Mouse (Mus musculus) intestine, postnatal 0 days (tissue): ENCODE results near the gene Hjurp. TPM values are rescaled to one million over a fixed set of nuclear protein-coding genes. Genes with fewer than 3 reads are reported as not detected.

Experiments used
- ATAC-seq: fragments of 200-750 bp; cut with Nextera tagmentation; 2 replicates; pipeline ENCODE4 v1.8.0; 2017; ENCODE audit warnings: mild to moderate bottlenecking, moderate TSS enrichment, moderate library complexity
- H3K27ac ChIP-seq: fragments of 300-500 bp; sonication (generic); 2 replicates; pipeline ENCODE4 v1.5.1; 2014; ENCODE audit warnings: mild to moderate bottlenecking, low read depth, low read length, moderate library complexity
- H3K27me3 ChIP-seq: fragments of 300-500 bp; sonication (generic); replicated peaks from 2 replicates; pipeline ENCODE4 v1.6.1; 2014; ENCODE audit warnings: low read length, mixed read lengths; ENCODE audit not compliant: control insufficient read depth, insufficient read depth
- H3K36me3 ChIP-seq: fragments of 300-500 bp; sonication (generic); 2 replicates; pipeline ENCODE4 v1.6.1; 2014; ENCODE audit warnings: mild to moderate bottlenecking, moderate library complexity; ENCODE audit not compliant: control insufficient read depth, insufficient read depth
- H3K4me1 ChIP-seq: fragments of 300-500 bp; sonication (generic); replicated peaks from 2 replicates; pipeline ENCODE4 v1.6.1; 2014; ENCODE audit warnings: antibody characterized with exemption, low read length, mixed read lengths; ENCODE audit not compliant: control insufficient read depth, insufficient read depth
- H3K4me2 ChIP-seq: fragments of 300-500 bp; sonication (generic); replicated peaks from 2 replicates; pipeline ENCODE4 v1.6.1; 2014; ENCODE audit warnings: low read depth, mild to moderate bottlenecking, moderate library complexity
- H3K4me3 ChIP-seq: fragments of 300-500 bp; sonication (generic); 2 replicates; pipeline ENCODE4 v1.5.1; 2014; ENCODE audit warnings: low read depth, low read length
- H3K9ac ChIP-seq: fragments of 300-500 bp; sonication (generic); 2 replicates; pipeline ENCODE4 v1.6.1; 2014; ENCODE audit warnings: mild to moderate bottlenecking, low read depth, low read length
- H3K9me3 ChIP-seq: fragments of 300-500 bp; sonication (generic); 2 replicates; pipeline ENCODE4 v1.6.1; 2016; ENCODE audit warnings: mixed run types; ENCODE audit not compliant: control insufficient read depth
- CTCF ChIP-seq: sonication (generic); IDR thresholded peaks from 2 replicates; pipeline ENCODE4 v1.5.1; 2016; ENCODE audit warnings: low read depth, mild to moderate bottlenecking, control low read depth, antibody characterized with exemption, moderate library complexity
- WGBS: fragments of 180-500 bp; shearing (Covaris S2); extraction: QIAGEN DNeasy Blood & Tissue Kit; methylation state at CpG from one replicate; pipeline ENCODE4 v1.1.7; 2014; 5-methylcytosine and 5-hydroxymethylcytosine counted together
- polyA plus RNA-seq: library from polyadenylated mRNA; unstranded; fragments of >200 nt; fragmentation: Nextera tagmentation; extraction: Ambion mirVana; gene quantifications from 2 replicates; pipeline ENCODE4 v1.2.1, GENCODE M21; 2015

The Hjurp gene
- polyA plus RNA-seq, 1 experiment from 2014 or later = 29.1 TPM

DNA sequence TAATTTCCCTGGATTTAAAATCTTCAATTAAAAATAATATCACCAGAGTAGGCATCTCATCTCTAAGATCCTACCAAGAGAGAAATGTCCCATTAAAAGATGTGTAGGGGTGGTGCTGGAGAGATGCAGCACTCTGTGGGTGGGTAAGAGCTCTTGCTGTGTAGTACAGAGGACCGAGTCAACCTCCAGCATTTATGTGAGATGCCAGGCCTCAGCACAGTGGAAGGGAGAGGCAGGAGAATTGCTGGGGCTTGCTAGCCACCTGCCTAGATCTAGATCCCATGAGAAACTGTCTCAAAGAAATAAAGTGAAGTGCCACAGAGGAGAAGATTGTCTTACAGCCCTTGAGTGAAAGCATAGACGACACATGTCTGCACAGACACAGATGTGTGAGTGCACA is 60.9 kb downstream of the Hjurp start:
- no peak for TF ChIP-seq CTCF
- WGBS = 59% methylated on average over 2 of the region's 2 CpGs
- Histone ChIP-seq H3K9ac (no peak overlapping the region), H3K27ac (no peak overlapping the region), H3K4me3 (no peak overlapping the region), H3K4me1 (no peaks in the 10 kb centered on the region), H3K36me3 (no peaks in the 10 kb centered on the region), H3K27me3 (no peaks in the 10 kb centered on the region), H3K4me2 (no peak overlapping the region), H3K9me3 (peaks cover 50% of the 10 kb centered on the region)
- ATAC-seq = no peak

DNA sequence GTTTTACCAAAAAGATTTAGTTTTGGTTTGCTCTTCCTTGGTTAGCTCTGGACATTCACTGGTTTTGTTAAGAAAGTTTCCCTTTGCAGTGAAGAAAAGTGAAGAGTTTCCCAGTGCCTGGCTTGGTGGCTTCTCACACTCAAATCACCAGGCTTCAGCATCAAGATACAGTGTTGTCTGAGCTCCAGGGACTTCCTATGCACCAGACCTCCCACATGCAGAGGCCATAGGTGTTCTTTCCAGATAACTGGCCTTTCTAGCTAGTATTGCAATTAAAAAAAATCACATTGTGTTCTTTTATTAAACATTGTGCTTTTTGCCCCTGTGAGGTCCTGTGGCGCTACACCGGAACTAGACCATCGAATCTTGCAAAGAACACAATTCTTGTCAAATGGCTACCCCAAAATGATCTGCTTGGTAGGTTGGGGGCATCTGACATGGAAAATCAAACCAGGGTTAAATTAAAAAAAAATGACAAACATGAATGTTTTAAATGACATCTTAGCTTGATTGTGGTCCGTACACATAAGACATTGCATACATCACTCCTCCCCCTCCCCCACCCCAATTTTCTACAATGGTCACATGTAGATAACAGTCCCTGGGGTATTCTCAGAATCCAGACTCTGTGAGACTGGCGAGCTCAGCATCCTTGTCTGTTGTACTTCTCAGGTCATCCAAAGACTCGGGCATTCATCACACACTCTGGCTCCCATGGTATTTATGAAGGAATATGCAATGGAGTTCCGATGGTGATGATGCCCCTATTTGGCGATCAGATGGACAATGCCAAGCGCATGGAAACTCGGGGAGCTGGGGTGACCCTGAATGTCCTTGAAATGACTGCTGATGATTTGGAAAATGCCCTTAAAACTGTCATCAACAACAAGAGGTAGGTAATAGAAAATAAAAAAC is 61.7 kb downstream of the Hjurp start:
- WGBS = 70% methylated on average over 10 of the region's 10 CpGs
- Histone ChIP-seq H3K9me3 (peaks cover 52% of the 10 kb centered on the region), H3K9ac (no peak overlapping the region), H3K4me1 (no peaks in the 10 kb centered on the region), H3K36me3 (no peaks in the 10 kb centered on the region), H3K27me3 (no peaks in the 10 kb centered on the region), H3K4me3 (no peak overlapping the region), H3K27ac (no peak overlapping the region), H3K4me2 (no peak overlapping the region)
- no peak for ATAC-seq
- no peak for TF ChIP-seq CTCF

DNA sequence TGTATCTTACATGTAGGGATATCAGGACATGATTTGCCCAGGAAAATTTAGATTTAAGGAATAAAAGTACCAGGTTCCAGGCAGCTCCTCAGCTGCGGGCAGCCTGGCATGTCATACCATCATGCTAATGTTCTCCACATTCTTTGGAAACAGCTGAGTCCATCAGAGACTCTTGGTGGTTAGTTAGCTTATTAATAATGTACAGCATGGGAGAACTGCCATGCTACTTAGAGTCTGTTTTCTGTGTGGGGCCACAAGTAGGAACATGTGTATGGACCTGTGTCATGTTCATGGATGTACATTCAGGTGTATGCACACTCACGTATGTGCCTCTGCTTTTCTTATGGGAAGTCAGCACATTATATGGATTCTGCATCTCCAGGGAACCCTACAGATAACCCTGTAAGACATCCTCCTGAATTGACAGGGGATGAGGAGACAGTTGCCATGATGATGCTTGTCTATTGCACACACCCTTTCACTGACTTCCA is 62.9 kb downstream of the Hjurp start:
- Histone ChIP-seq H3K27ac (no peak overlapping the region), H3K9me3 (peaks cover 52% of the 10 kb centered on the region), H3K9ac (no peak overlapping the region), H3K27me3 (no peaks in the 10 kb centered on the region), H3K4me2 (peak overlapping the region; percentile 9), H3K4me1 (no peaks in the 10 kb centered on the region), H3K4me3 (no peak overlapping the region), H3K36me3 (no peaks in the 10 kb centered on the region)
- no peak for TF ChIP-seq CTCF
- no peak for ATAC-seq
- 80% methylated on average over 2 of the region's 2 CpGs for WGBS

GRCm38 (mm10) chr1:88213766-88214461 is 63.5 kb downstream of the Hjurp start:
- Histone ChIP-seq H3K27ac (peak overlapping the region; percentile 15), H3K4me2 (peak overlapping the region; percentile 9), H3K9me3 (peaks cover 52% of the 10 kb centered on the region), H3K4me1 (no peaks in the 10 kb centered on the region), H3K36me3 (no peaks in the 10 kb centered on the region), H3K9ac (no peak overlapping the region), H3K27me3 (no peaks in the 10 kb centered on the region), H3K4me3 (0 out of 2 replicates have a peak overlapping the region, but pooled peaks have one; percentile 0)
- WGBS = 70% methylated on average over 2 of the region's 2 CpGs
- ATAC-seq = peak; percentile 76
- no peak for TF ChIP-seq CTCF

DNA sequence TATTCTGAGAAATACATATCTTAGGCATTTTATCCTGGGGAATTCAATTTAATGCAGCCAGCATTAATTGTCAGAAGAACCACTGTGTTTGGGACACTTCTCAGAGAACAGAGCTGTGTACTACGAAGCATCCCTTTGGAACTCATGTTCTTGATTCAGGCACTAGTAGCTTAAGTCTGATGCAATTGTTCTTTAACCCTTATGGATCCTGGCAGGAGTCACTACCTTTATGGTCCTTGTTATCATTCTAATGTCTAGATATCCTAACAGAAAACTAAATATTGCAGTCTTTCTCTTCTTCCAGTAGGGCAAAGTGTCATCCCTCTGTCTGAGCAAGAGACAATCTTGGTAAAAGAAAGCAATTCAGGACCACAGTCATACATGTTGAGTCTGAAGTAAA is 64.4 kb downstream of the Hjurp start:
- no peak overlapping the region for H3K4me3 ChIP-seq
- peaks cover 52% of the 10 kb centered on the region for H3K9me3 ChIP-seq
- TF ChIP-seq CTCF = no peak
- no peak overlapping the region for H3K9ac ChIP-seq
- no peaks in the 10 kb centered on the region for H3K36me3 ChIP-seq
- no peaks in the 10 kb centered on the region for H3K4me1 ChIP-seq
- 71% methylated on average over 1 of the region's 1 CpGs for WGBS
- no peak overlapping the region for H3K27ac ChIP-seq
- H3K27me3 ChIP-seq = no peaks in the 10 kb centered on the region
- no peak for ATAC-seq
- H3K4me2 ChIP-seq = peak overlapping the region; percentile 9; the same call in 1 of the 2 replicates

Other genes starting within 250 kb of the Hjurp start
- 0.05 and 0.22 TPM in 2 replicates for gene Ugt1a10, start 222.2 kb downstream of the Hjurp start, polyA plus RNA-seq
- gene Ugt1a9, start 206.8 kb downstream of the Hjurp start, polyA plus RNA-seq = 38.4 and 50.6 TPM in 2 replicates
- gene Ugt1a8, start 189.8 kb downstream of the Hjurp start, polyA plus RNA-seq = 0.05 and 0.08 TPM in 2 replicates
- 57.4 and 60.9 TPM in 2 replicates for gene Ugt1a7c, start 182.6 kb downstream of the Hjurp start, polyA plus RNA-seq
- gene Ugt1a6b, start 174.4 kb downstream of the Hjurp start, polyA plus RNA-seq = 0.35 and 0.58 TPM in 2 replicates
- gene Ugt1a6a, start 142.8 kb downstream of the Hjurp start, polyA plus RNA-seq = 5.7 and 5.8 TPM in 2 replicates
- not detected in 2 replicates for gene Ugt1a5, start 111.6 kb downstream of the Hjurp start, polyA plus RNA-seq
- 0.05 and 0.16 TPM in 2 replicates for gene Ugt1a2, start 77.0 kb downstream of the Hjurp start, polyA plus RNA-seq
- gene Dnajb3, start 71.9 kb downstream of the Hjurp start, polyA plus RNA-seq = 11.5 and 13.7 TPM in 2 replicates
- 80.7 and 84.0 TPM in 2 replicates for gene Ugt1a1, start 65.7 kb downstream of the Hjurp start, polyA plus RNA-seq
- 0.29 and 0.94 TPM in 2 replicates for gene Mroh2a, start 50.6 kb downstream of the Hjurp start, polyA plus RNA-seq
- not detected in 2 replicates for gene Trpm8, start within 50 bp of the Hjurp start, polyA plus RNA-seq
- 121 and 131 TPM in 2 replicates for gene Spp2, start 129.3 kb upstream of the Hjurp start, polyA plus RNA-seq
- not detected in 2 replicates for gene Glrp1, start 232.4 kb upstream of the Hjurp start, polyA plus RNA-seq